Mouse (Mus musculus) inflammation-experienced regulatory T-cells, adult 6 months (primary cell): ENCODE measurements around the gene Kxd1. TPM values are rescaled to one million over a fixed set of nuclear protein-coding genes. Genes with fewer than 3 reads are reported as not detected.
A peak's percentile ranks its signal among the peaks of the same experiment; 100 is the strongest.
"Not testable (repeated sequence)": the region's sequence is repeated elsewhere in the genome, so short reads cannot be mapped to it uniquely, and the experiment has no call there.

ENCODE experiments used
- ATAC-seq: one replicate; pipeline ENCODE4 v1.8.0; 2017
- polyA plus RNA-seq, 3 experiments: library from polyadenylated mRNA; unstranded; fragments of 100-300 nt; shearing (Covaris generic); gene quantifications; one replicate each; pipeline ENCODE4 v1.2.1; 2017

Gene Kxd1
- polyA plus RNA-seq, 3 experiments from 2014 or later = 138 to 187 (median 180) TPM

- peak; percentile 37 for ATAC-seq
Measured at GRCm38 (mm10) chr8:70512253-70512903, 15.4 kb downstream of the Kxd1 start.

DNA sequence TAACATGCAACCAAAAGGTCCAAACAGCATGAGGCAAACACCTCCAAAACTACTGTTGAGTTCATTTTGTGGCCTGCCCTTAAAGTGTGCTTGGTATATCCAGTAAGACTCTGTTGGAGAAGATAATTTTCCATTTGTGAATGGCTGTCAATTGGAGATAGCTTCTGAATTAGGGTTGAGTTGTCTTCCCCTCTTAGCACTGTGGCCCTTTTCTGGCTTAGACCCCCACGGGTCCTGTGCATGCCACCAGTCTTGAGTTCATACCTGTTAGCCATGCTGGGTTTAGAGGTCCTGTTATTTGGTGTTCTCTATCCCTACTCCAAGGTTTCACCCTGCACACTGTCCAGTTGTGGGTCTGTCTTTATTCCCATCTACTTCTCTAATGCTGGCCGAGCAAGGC is 16.0 kb downstream of the Kxd1 start:
- ATAC-seq = no peak

GRCm38 (mm10) chr8:70511174-70511573 is 16.6 kb downstream of the Kxd1 start:
- ATAC-seq = not testable (repeated sequence)

- peak; percentile 80 for ATAC-seq
Measured at GRCm38 (mm10) chr8:70510228-70510915, 17.4 kb downstream of the Kxd1 start, which contains the start of gene Uba52. TSS of gene Uba52 (minus strand) at chr8:70510801.

- ATAC-seq = no peak
Measured at GRCm38 (mm10) chr8:70509281-70509952, 18.3 kb downstream of the Kxd1 start.

DNA sequence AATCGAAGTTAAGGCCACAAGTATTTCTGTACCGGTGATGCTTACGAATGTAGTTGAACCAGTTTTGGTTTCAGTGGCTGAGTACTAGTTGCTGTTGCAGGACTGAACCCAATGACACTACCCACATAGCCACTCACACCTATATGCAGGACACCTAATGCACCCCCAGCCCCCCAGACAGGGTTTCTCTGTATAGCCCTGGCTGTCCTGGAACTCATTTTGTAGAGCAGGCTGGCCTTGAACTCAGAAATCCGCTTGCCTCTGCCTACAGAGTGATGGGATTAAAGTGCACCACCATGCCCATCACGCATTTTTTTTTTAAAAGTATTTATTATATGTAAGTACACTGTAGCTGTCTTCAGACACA is 20.7 kb downstream of the Kxd1 start:
- no peak for ATAC-seq

- peak; percentile 56 for ATAC-seq
Measured at GRCm38 (mm10) chr8:70506328-70507026, 21.3 kb downstream of the Kxd1 start, which contains the start of gene Rex1bd. TSS of gene Rex1bd (minus strand) at chr8:70506752.

DNA sequence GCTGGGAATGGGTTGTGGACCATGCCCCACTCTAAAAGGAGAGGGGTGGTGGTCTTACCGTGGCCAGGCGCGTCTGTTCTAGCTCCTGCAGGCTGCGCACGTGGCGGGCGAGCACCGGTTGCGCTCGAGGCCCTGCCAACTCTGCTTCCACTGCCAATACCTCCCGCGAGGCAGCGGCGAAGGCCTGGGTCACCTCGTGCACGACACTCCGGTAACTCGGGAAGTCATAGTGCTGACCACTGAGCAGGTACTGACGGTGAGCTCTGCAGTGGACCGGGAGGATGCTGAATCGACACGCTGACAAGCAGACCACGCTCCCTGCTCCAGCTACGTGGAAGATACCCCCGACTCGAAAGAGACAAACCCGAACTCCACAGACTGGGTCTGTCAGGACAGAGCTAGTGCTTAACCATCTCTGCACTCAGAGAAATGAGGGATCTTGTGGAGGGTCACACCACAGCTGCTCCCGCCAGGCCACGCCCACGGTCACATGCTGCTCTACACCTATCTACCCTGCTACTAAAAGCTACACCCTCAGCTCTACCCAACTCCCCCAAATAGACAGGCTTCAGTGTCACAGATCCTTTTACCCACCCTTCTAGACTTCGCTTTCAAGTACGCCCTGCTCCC is 21.9 kb downstream of the Kxd1 start:
- no peak for ATAC-seq

GRCm38 (mm10) chr8:70504851-70505250 is 22.9 kb downstream of the Kxd1 start:
- ATAC-seq = peak; percentile 35

- no peak for ATAC-seq
Measured at GRCm38 (mm10) chr8:70504291-70504716, 23.5 kb downstream of the Kxd1 start.

DNA sequence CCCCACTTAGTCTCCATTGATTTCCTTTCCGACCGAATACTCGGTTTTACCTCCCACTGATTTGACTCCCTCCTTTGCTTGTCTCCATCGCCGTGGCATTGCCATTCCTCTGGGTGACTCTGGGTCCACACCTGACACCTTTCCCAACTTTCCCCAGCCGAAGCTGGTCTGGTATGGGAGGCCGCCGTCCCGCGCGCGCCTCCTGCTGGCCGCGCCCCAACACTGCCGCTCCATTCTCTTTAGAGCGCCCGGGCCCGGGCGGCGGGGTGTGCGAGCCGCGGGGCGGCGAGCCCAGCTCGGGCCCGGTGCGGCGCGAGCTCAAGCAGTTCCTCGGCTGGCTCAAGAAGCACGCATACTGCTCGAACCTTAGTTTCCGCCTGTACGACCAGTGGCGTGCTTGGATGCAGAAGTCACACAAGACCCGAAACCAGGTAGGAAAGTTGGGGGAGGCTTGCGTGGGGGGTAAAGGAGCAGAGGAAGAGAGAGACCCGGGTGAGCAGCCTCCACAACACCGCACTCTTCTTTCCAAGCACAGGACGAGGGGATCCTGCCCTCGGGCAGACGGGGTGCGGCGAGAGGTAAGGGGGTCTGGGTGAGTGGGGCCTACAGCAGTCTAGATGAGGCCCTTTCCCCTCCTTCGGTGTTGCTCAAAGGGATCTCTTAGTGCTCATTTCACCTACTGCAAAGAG is 24.6 kb downstream of the Kxd1 start:
- no peak for ATAC-seq

DNA sequence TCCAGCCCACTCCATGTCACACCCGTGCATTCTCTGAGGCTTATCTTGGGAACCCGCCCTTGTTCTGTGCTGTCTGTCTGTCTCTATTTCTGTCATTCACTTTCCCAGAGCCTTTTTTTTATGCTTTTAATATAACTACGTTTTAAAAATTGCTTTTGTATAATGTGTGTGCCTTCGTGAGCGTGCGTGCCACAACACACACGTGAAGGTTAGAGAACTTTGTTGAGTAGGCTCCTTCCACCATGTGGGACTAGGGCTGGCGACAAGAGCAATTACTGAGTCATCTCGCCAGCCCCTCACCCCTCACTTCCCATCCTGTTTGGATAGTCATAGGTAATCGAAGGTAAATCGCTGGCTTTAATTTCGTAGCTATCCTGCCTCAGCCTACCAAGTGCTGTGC is 25.2 kb downstream of the Kxd1 start:
- no peak for ATAC-seq

DNA sequence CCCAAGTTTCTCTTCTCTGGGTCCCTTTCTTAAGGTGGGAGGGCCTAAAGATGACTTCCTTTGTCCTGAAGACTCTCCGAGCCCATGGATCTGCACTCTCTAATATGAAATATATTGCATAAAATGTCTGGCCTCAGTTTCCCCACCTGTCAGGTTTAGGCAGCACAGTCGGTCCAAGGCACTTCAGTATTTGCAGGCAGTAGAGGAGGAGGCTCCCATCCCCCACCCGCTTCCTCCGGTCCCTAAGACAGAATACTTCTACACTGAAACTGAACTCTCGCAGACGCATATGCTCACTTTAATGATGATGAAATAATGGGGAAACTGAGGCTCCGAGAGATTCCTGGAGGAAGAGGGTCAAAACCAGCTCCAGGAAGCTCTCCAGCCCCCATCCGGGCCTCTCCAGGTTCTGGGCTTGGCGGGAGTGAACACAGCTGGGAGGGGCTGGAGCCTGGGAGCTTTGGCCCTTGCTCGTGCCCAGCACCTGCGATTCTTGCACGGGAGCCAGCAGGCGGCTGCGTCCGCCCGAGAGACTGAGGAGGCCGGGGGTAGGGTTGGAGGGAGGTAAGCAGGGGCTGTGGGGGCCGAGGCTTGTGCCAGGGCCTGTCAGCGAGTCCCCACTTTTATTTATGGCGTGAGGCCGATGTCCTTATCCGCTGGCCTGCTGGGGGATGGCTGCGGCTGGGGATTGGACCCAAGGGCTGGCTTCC is 25.8 kb downstream of the Kxd1 start:
- ATAC-seq = no peak

GRCm38 (mm10) chr8:70500386-70501301 is 27.1 kb downstream of the Kxd1 start:
- no peak for ATAC-seq

DNA sequence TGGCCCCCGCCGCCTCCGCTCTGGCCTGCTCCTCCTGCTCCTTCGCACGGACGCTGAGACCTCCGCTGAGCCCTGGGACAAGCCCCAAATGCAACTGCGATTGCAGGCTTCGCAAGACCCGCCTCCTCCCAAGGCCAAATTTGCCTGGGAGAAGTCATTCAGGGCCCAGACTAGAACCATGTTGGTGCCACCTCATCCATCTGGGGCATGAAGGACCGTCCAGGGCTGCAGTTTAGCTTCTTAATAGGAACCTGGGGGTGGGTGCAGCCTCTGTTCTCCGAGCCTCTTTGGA is 32.0 kb downstream of the Kxd1 start:
- ATAC-seq = no peak

- no peak for ATAC-seq
Measured at GRCm38 (mm10) chr8:70495001-70495770, 32.6 kb downstream of the Kxd1 start.

GRCm38 (mm10) chr8:70494416-70494945 is 33.3 kb downstream of the Kxd1 start:
- no peak for ATAC-seq

- ATAC-seq = no peak
Measured at GRCm38 (mm10) chr8:70493692-70494415, 33.9 kb downstream of the Kxd1 start.
